Mouse (Mus musculus) ES-Bruce4 (cell line): ENCODE results near the gene Acp7. TPM values are rescaled to one million over a fixed set of nuclear protein-coding genes. Genes with fewer than 3 reads are reported as not detected.
A peak's percentile ranks its signal among the peaks of the same experiment; 100 is the strongest.
"Not testable (repeated sequence)": the region's sequence is repeated elsewhere in the genome, so short reads cannot be mapped to it uniquely, and the experiment has no call there.

ENCODE experiments used
- H3K27ac ChIP-seq: 2 replicates; pipeline ENCODE4 v1.5.1; 2012; ENCODE audit warnings: low read length, inconsistent platforms; ENCODE audit not compliant: insufficient read depth
- H3K27me3 ChIP-seq: 2 replicates; pipeline ENCODE4 v1.6.1; 2012; ENCODE audit warnings: mild to moderate bottlenecking, low read length, inconsistent platforms; ENCODE audit not compliant: control insufficient read depth, poor library complexity, insufficient read depth, severe bottlenecking
- H3K36me3 ChIP-seq: 2 replicates; pipeline ENCODE4 v1.6.1; 2012; ENCODE audit warnings: inconsistent platforms, mild to moderate bottlenecking, low read length, moderate library complexity; ENCODE audit not compliant: control insufficient read depth, poor library complexity, insufficient read depth, severe bottlenecking
- H3K4me1 ChIP-seq: one replicate; pipeline ENCODE4 v1.8.1; 2011; ENCODE audit warnings: low read length; ENCODE audit not compliant: control insufficient read depth, insufficient read depth
- H3K4me3 ChIP-seq: 2 replicates; pipeline ENCODE4 v1.5.1; 2011; ENCODE audit warnings: low read depth, mild to moderate bottlenecking, low read length
- H3K9ac ChIP-seq: 2 replicates; pipeline ENCODE4 v1.6.1; 2012; ENCODE audit warnings: low read depth, mild to moderate bottlenecking, inconsistent platforms; ENCODE audit not compliant: poor library complexity, severe bottlenecking
- H3K9me3 ChIP-seq: replicated peaks from 2 replicates; pipeline ENCODE4 v1.6.1; 2012; ENCODE audit warnings: mild to moderate bottlenecking, low read length, inconsistent platforms; ENCODE audit not compliant: control insufficient read depth, poor library complexity, insufficient read depth, severe bottlenecking
- CTCF ChIP-seq: IDR thresholded peaks from one replicate; pipeline ENCODE4 v1.8.1; 2011; ENCODE audit warnings: low read depth, low read length
- EP300 ChIP-seq: IDR thresholded peaks from 2 replicates; pipeline ENCODE4 v1.6.1; 2011; ENCODE audit warnings: low read depth, low read length; ENCODE audit not compliant: insufficient read depth
- POLR2A ChIP-seq: IDR thresholded peaks from one replicate; pipeline ENCODE4 v1.8.1; 2011; ENCODE audit warnings: low read length; ENCODE audit not compliant: insufficient read depth
- polyA plus RNA-seq: library from polyadenylated mRNA; stranded (reverse); fragments of >200 nt; gene quantifications from 2 replicates; pipeline ENCODE4 v1.2.4, GENCODE M21; 2011; ENCODE audit warnings: low read depth; ENCODE audit not compliant: missing spikeins, insufficient read depth, insufficient read length

Acp7 gene
- polyA plus RNA-seq, 1 experiment = 1.8 TPM

DNA sequence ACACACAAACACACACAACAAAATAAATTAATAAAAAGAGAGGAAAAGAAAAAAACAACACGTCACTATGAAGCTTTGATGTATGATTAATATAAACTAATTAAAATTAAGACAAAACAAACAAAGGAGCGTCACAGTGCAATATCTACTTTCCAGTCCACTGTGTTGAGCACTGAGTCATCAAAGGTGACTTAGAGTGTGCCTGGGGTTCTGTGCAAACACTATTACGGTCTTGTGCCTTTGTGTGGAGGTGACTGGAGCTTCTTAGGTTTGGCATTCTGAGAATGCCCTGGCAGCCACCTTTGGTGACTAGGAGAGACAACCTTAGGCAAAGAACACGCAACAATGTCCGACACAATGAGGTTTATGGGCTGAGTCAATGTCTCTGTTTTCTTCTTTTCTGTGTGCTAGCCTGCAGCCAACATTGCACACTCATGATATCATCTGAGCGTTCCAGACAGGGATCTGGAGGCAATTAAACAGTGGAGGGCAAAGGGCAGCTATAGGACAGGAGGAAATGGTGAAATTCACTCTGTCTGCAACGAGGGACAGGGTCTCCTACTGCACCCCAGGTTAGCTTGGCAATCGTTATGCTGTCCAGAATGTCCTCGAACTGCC is 11.9 kb downstream of the Acp7 start:
- Histone ChIP-seq H3K9ac (no peak overlapping the region), H3K4me1 (no peaks in the 10 kb centered on the region), H3K27me3 (no peaks in the 10 kb centered on the region), H3K27ac (no peak overlapping the region), H3K36me3 (no peaks in the 10 kb centered on the region), H3K4me3 (no peak overlapping the region), H3K9me3 (no peaks in the 10 kb centered on the region; the same call in 1 of the 2 replicates)
- TF ChIP-seq POLR2A = no peak
- TF ChIP-seq CTCF = no peak
- no peak for TF ChIP-seq EP300

DNA sequence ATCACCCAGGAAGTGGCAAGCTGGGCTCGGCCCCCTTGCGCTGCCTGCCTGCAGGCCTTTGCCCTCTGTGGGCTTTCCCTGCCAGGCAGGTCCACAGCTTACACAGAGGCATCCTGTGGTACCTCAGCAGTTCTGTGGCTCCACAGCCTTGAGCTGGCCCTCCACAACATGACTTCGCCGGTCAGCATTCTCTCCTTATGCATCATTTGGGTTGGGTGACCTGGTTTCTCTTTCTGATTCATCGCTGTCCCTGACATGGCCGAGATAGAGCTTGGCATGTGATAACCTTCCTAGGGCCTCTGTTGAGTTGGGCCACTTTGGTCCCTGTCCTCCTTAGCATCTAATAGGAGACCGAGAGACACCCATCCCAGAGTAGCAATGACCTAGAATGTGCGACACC is 25.2 kb downstream of the Acp7 start:
- Histone ChIP-seq H3K4me1 (no peaks in the 10 kb centered on the region), H3K27ac (no peak overlapping the region), H3K36me3 (no peaks in the 10 kb centered on the region), H3K4me3 (no peak overlapping the region), H3K9ac (no peak overlapping the region), H3K27me3 (no peaks in the 10 kb centered on the region), H3K9me3 (no peaks in the 10 kb centered on the region)
- TF ChIP-seq EP300 (no peak), CTCF (no peak), POLR2A (no peak)

- H3K9ac ChIP-seq, H3K36me3 ChIP-seq, H3K9me3 ChIP-seq, H3K4me3 ChIP-seq, H3K27me3 ChIP-seq, H3K4me1 ChIP-seq, H3K27ac ChIP-seq: not testable (repeated sequence)
- TF ChIP-seq CTCF = peak; percentile 41
These were observed 27.3 kb downstream of the Acp7 start for GRCm38 (mm10) chr7:28603788-28604187.

- TF ChIP-seq POLR2A = no peak
- no peak for TF ChIP-seq EP300
- TF ChIP-seq CTCF = no peak
- Histone ChIP-seq H3K9me3 (no peaks in the 10 kb centered on the region), H3K4me1 (no peaks in the 10 kb centered on the region), H3K36me3 (no peaks in the 10 kb centered on the region), H3K4me3 (no peak overlapping the region), H3K9ac (no peak overlapping the region), H3K27ac (no peak overlapping the region), H3K27me3 (no peaks in the 10 kb centered on the region)
These were observed 28.0 kb downstream of the Acp7 start for GRCm38 (mm10) chr7:28603136-28603535.

- H3K27me3 ChIP-seq = no peaks in the 10 kb centered on the region
- H3K36me3 ChIP-seq = no peaks in the 10 kb centered on the region
- TF ChIP-seq CTCF = peak; percentile 27
- no peak for TF ChIP-seq EP300
- TF ChIP-seq POLR2A = no peak
- H3K4me3 ChIP-seq = no peak overlapping the region
- H3K4me1 ChIP-seq = no peaks in the 10 kb centered on the region
- no peak overlapping the region for H3K9ac ChIP-seq
- H3K9me3 ChIP-seq = no peaks in the 10 kb centered on the region
- H3K27ac ChIP-seq = no peak overlapping the region
These were observed 29.5 kb downstream of the Acp7 start for GRCm38 (mm10) chr7:28601668-28602067.

DNA sequence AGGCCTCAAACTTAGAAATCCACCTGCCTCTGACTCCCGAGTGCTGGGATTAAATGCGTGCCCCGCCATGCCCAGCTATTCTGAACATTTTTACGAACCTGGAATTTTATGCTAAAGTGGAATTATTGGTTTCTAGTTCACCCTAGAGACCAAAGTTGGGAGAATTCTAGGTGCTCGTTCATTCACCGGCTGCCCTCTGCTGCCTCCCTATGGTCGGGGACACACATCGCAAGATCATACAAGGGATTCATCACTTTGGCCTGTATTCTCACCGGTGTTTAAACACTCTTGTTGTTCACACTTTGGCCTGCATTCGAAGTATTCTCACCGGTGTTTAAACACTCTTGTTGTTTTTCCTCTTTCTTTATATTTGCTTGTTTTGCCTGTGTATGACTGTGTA is 30.1 kb downstream of the Acp7 start:
- Histone ChIP-seq H3K27ac (no peak overlapping the region), H3K36me3 (no peaks in the 10 kb centered on the region), H3K4me1 (peaks cover 3% of the 10 kb centered on the region), H3K27me3 (no peaks in the 10 kb centered on the region), H3K9me3 (no peaks in the 10 kb centered on the region), H3K9ac (no peak overlapping the region), H3K4me3 (no peak overlapping the region)
- TF ChIP-seq EP300 (no peak), POLR2A (no peak), CTCF (peak; percentile 92)
